Mouse (Mus musculus): ENCODE measurements around the gene Ankra2.

DNA sequence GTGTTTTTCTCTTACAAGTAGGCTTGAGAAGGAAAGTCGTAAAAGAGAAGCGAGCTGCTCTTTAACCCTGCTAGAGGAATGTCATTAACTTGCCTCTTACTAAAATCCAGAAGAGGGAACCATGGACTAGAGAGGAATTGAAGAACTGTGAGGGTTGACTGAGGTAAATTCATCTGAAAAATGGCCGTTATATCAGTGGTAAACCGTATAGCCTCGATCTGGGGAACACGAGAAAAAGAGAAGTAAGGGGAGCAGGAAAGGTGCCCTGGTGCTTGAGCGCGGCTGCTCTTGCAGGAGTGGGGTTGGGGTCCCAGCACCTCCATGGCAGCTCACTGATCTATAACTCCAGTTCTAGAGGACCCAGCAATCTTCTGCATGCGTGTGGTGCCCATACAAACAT, 11.1 kb downstream of the Ankra2 start:
- TF ChIP-seq CTCF (IDR thresholded peaks at IDR 0.05; ENCODE audit: control insufficient read depth, insufficient read depth, insufficient read length) (no peak), MAX (IDR thresholded peaks at IDR 0.05) (no peak), MYOD1 (IDR thresholded peaks at IDR 0.05; ENCODE audit: control insufficient read depth, insufficient read length, low read depth) (no peak), USF1 (IDR thresholded peaks at IDR 0.05; ENCODE audit: low read depth) (no peak), MYOG (IDR thresholded peaks at IDR 0.05; ENCODE audit: control insufficient read depth, extremely low read depth, insufficient read length) (no peak), CEBPB (IDR thresholded peaks at IDR 0.05; ENCODE audit: low read depth) (no peak)
